Mouse (Mus musculus) lung, embryonic 14.5 days (tissue): ENCODE measurements around the gene Serinc3. TPM values are rescaled to one million over a fixed set of nuclear protein-coding genes. Genes with fewer than 3 reads are reported as not detected.

Experiments
- ATAC-seq: fragments of 200-750 bp; cut with Nextera tagmentation; 2 replicates; pipeline ENCODE4 v1.8.0; 2017; ENCODE audit warnings: mild to moderate bottlenecking, moderate TSS enrichment, moderate library complexity; ENCODE audit not compliant: insufficient read depth
- DNase-seq: peaks from one replicate; pipeline ENCODE4 v3.0.0-alpha.2; 2015
- H3K27ac ChIP-seq: fragments of 300-500 bp; sonication (generic); 2 replicates; pipeline ENCODE4 v1.5.1; 2014; ENCODE audit warnings: low read depth, mild to moderate bottlenecking, moderate library complexity
- H3K27me3 ChIP-seq: fragments of 300-500 bp; sonication (generic); 2 replicates; pipeline ENCODE4 v1.6.1; 2014; ENCODE audit warnings: low read length, control low read depth; ENCODE audit not compliant: insufficient read depth
- H3K36me3 ChIP-seq: fragments of 300-500 bp; sonication (generic); 2 replicates; pipeline ENCODE4 v1.6.1; 2014; ENCODE audit warnings: control low read depth; ENCODE audit not compliant: insufficient read depth
- H3K4me1 ChIP-seq: fragments of 300-500 bp; sonication (generic); 2 replicates; pipeline ENCODE4 v1.6.1; 2014; ENCODE audit warnings: antibody characterized with exemption, control low read depth; ENCODE audit not compliant: insufficient read depth
- H3K4me2 ChIP-seq: fragments of 300-500 bp; sonication (generic); 2 replicates; pipeline ENCODE4 v1.6.1; 2014; ENCODE audit warnings: mild to moderate bottlenecking
- H3K4me3 ChIP-seq: fragments of 300-500 bp; sonication (generic); 2 replicates; pipeline ENCODE4 v1.5.1; 2014; ENCODE audit warnings: low read depth, low read length
- H3K9ac ChIP-seq: fragments of 300-500 bp; sonication (generic); 2 replicates; pipeline ENCODE4 v1.6.1; 2014
- H3K9me3 ChIP-seq: fragments of 300-500 bp; sonication (generic); 2 replicates; pipeline ENCODE4 v1.6.1; 2016; ENCODE audit warnings: low read depth, low read length, control low read depth
- CTCF ChIP-seq: IDR thresholded peaks from 2 replicates; pipeline ENCODE4 v1.5.1; 2016; ENCODE audit warnings: antibody characterized with exemption, low read depth
- WGBS: fragments of 180-500 bp; shearing (Covaris S2); extraction: QIAGEN DNeasy Blood & Tissue Kit; methylation state at CpG from one replicate; pipeline ENCODE4 v1.1.7; 2014; 5-methylcytosine and 5-hydroxymethylcytosine counted together
- polyA plus RNA-seq: library from polyadenylated mRNA; unstranded; fragments of >200 nt; fragmentation: Nextera tagmentation; extraction: Ambion mirVana; gene quantifications from 2 replicates; pipeline ENCODE4 v1.2.1, GENCODE M21; 2014

The Serinc3 gene
- polyA plus RNA-seq, 1 experiment from 2014 or later, result 56.2 TPM

DNA sequence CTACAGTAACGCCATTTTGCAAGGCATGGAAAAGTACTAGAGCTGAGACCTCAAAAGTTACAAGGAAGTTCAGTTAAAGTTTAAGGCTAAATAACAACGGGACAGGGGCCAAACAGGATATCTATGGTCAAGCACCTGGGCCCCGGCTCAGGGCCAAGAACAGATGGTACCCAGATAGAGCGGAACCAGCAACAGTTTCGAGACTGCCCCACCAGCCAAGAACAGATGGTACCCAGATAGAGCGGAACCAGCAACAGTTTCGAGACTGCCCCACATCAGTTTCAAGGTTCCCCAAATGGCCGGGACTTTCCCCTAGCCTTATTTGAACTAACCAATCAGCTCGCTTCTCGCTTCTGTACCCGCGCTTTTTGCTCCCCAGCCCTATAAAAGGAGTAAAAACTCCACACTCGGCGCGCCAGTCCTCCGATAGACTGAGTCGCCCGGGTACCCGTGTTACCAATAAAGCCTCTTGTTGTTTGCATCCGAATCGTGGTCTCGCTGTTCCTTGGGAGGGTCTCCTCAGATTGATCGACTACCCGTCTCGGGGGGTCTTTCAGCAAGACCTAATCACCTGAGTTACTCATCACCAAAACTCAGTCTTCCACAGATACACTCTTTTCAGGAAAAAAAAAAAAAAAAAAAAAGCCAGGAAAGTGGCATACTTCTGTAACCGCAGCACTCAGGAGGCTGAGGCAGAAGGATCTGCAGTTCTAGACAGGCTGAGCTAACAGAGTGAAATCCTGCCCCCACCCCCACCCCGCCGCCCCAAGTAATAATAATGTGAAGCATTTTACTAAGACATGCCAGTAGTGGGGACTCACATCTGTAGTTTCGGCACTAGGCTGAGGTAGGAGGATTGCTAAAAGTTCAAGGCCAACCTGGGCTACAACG lies 2.0 kb downstream of the Serinc3 start:
- peak; percentile 70 for DNase-seq
- TF ChIP-seq CTCF, result no peak
- Histone ChIP-seq H3K27me3 (no peaks in the 10 kb centered on the region), H3K4me3 (peak overlapping the region; percentile 87), H3K9ac (peak overlapping the region; percentile 94), H3K4me2 (peak overlapping the region; percentile 73), H3K9me3 (no peaks in the 10 kb centered on the region), H3K27ac (peak overlapping the region; percentile 100), H3K4me1 (peaks cover 8% of the 10 kb centered on the region; the same call in 1 of the 2 replicates), H3K36me3 (peaks cover 10% of the 10 kb centered on the region; the same call in 1 of the 2 replicates)
- 82% methylated on average over 30 of the region's 30 CpGs for WGBS
- ATAC-seq, result no peak

DNA sequence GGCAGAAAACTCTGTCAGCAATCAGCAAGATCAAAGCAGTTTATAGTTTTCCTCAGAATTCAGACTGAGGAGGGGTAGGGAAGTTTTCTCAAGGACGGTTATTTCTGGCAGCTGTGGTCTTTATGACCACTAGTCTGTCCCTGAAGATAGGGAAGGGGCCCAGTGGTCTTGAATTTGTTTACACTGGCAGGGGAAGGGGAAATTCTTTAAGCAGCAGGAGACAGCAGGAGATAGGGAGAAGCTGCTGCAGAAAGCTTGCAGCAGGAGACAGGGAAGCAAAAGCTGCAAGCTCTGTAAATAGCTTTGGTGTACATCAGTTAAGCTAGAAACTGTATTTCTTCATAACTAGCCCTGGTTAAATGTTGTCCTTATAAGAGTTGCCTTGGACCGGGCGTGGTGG lies 3.2 kb downstream of the Serinc3 start:
- H3K4me1 ChIP-seq, result peaks cover 8% of the 10 kb centered on the region; the same call in 1 of the 2 replicates
- H3K4me3 ChIP-seq, result no peak overlapping the region
- H3K27ac ChIP-seq, result peak overlapping the region; percentile 86
- WGBS, result 37% methylated on average over 3 of the region's 3 CpGs
- ATAC-seq (0 out of 2 replicates have a peak, but pooled peaks have one; percentile 9), DNase-seq (peak; percentile 80)
- H3K27me3 ChIP-seq, result no peaks in the 10 kb centered on the region
- H3K36me3 ChIP-seq, result peaks cover 18% of the 10 kb centered on the region
- H3K9ac ChIP-seq, result no peak overlapping the region
- no peak; the same call in 1 of the 2 replicates for TF ChIP-seq CTCF
- H3K4me2 ChIP-seq, result peak overlapping the region; percentile 73
- no peaks in the 10 kb centered on the region for H3K9me3 ChIP-seq

DNA sequence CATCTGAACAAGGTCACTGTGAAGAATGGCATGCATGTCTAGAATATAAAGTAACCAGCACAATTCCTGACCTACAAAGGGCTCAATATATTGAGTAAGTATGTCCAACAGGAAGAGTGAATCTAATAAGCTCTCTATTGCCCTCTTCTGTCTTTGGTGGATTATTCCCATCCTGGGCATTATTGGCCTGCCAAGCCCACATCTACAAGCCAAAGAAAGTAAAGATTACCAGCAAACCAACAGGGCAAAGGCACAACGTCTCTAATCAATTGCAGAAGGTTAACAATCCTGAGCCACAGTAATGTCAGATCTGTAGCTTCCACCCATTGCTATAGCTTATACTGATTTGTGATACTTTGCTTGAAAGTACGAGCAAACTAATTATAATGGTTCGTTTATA lies 4.4 kb downstream of the Serinc3 start:
- Histone ChIP-seq H3K4me2 (no peak overlapping the region), H3K27ac (no peak overlapping the region), H3K9me3 (no peaks in the 10 kb centered on the region), H3K27me3 (no peaks in the 10 kb centered on the region), H3K36me3 (peaks cover 29% of the 10 kb centered on the region), H3K4me1 (peaks cover 8% of the 10 kb centered on the region; the same call in 1 of the 2 replicates), H3K4me3 (no peak overlapping the region), H3K9ac (no peak overlapping the region)
- ATAC-seq (no peak), DNase-seq (no peak)
- 77% methylated on average over 3 of the region's 3 CpGs for WGBS
- no peak for TF ChIP-seq CTCF

- H3K9ac ChIP-seq, result no peak overlapping the region
- no peak overlapping the region for H3K4me3 ChIP-seq
- no peaks in the 10 kb centered on the region for H3K9me3 ChIP-seq
- no peak overlapping the region for H3K4me2 ChIP-seq
- no peaks in the 10 kb centered on the region for H3K27me3 ChIP-seq
- H3K36me3 ChIP-seq, result peaks cover 47% of the 10 kb centered on the region
- 18% methylated on average over 5 of the region's 5 CpGs for WGBS
- ATAC-seq, result no peak
- peak overlapping the region; percentile 2 for H3K27ac ChIP-seq
- TF ChIP-seq CTCF, result no peak
- DNase-seq, result no peak
- H3K4me1 ChIP-seq, result peaks cover 3% of the 10 kb centered on the region; the same call in 1 of the 2 replicates
These were observed 7.2 kb downstream of the Serinc3 start for GRCm38 (mm10) chr2:163637655-163638266.

- no peaks in the 10 kb centered on the region for H3K9me3 ChIP-seq
- no peak overlapping the region for H3K9ac ChIP-seq
- 87% methylated on average over 2 of the region's 2 CpGs for WGBS
- no peak overlapping the region for H3K4me2 ChIP-seq
- DNase-seq, result no peak
- no peak overlapping the region for H3K4me3 ChIP-seq
- peaks cover 3% of the 10 kb centered on the region; the same call in 1 of the 2 replicates for H3K4me1 ChIP-seq
- no peak for TF ChIP-seq CTCF
- H3K27me3 ChIP-seq, result no peaks in the 10 kb centered on the region
- no peak for ATAC-seq
- H3K27ac ChIP-seq, result no peak overlapping the region
- peaks cover 56% of the 10 kb centered on the region for H3K36me3 ChIP-seq
These were observed 8.9 kb downstream of the Serinc3 start for GRCm38 (mm10) chr2:163636057-163636456.

- Histone ChIP-seq H3K9me3 (no peaks in the 10 kb centered on the region), H3K4me1 (peaks cover 1% of the 10 kb centered on the region; the same call in 1 of the 2 replicates), H3K4me2 (no peak overlapping the region), H3K4me3 (no peak overlapping the region), H3K36me3 (peaks cover 70% of the 10 kb centered on the region), H3K9ac (no peak overlapping the region), H3K27ac (no peak overlapping the region), H3K27me3 (no peaks in the 10 kb centered on the region)
- no peak for TF ChIP-seq CTCF
- DNase-seq (no peak), ATAC-seq (no peak)
- 87% methylated on average over 2 of the region's 2 CpGs for WGBS
These were observed 10.7 kb downstream of the Serinc3 start for GRCm38 (mm10) chr2:163634211-163634610.

- DNase-seq (no peak), ATAC-seq (no peak)
- H3K9ac ChIP-seq, result no peak overlapping the region
- no peaks in the 10 kb centered on the region for H3K27me3 ChIP-seq
- H3K4me1 ChIP-seq, result no peaks in the 10 kb centered on the region
- no peak overlapping the region for H3K4me3 ChIP-seq
- no peaks in the 10 kb centered on the region for H3K9me3 ChIP-seq
- H3K27ac ChIP-seq, result no peak overlapping the region
- no peak for TF ChIP-seq CTCF
- peaks cover 86% of the 10 kb centered on the region for H3K36me3 ChIP-seq
- H3K4me2 ChIP-seq, result no peak overlapping the region
- 88% methylated on average over 2 of the region's 2 CpGs for WGBS
These were observed 13.2 kb downstream of the Serinc3 start for GRCm38 (mm10) chr2:163631715-163632114.
